Mouse (Mus musculus) intestine, embryonic 16.5 days (tissue): ENCODE measurements around the gene Kalrn. TPM values are rescaled to one million over a fixed set of nuclear protein-coding genes. Genes with fewer than 3 reads are reported as not detected.
A peak's percentile ranks its signal among the peaks of the same experiment; 100 is the strongest.

ENCODE experiments used
- ATAC-seq: fragments of 200-750 bp; cut with Nextera tagmentation; 2 replicates; pipeline ENCODE4 v1.8.0; 2017; ENCODE audit warnings: moderate TSS enrichment, moderate library complexity
- H3K27ac ChIP-seq: fragments of 300-500 bp; sonication (generic); 2 replicates; pipeline ENCODE4 v1.5.1; 2014; ENCODE audit warnings: mild to moderate bottlenecking, low read length
- H3K27me3 ChIP-seq: fragments of 300-500 bp; sonication (generic); replicated peaks from 2 replicates; pipeline ENCODE4 v1.6.1; 2014; ENCODE audit warnings: low read length, control low read depth, mixed read lengths; ENCODE audit not compliant: control insufficient read depth, insufficient read depth
- H3K36me3 ChIP-seq: fragments of 300-500 bp; sonication (generic); 2 replicates; pipeline ENCODE4 v1.6.1; 2014; ENCODE audit warnings: low read length, control low read depth; ENCODE audit not compliant: control insufficient read depth, insufficient read depth
- H3K4me1 ChIP-seq: fragments of 300-500 bp; sonication (generic); 2 replicates; pipeline ENCODE4 v1.6.1; 2014; ENCODE audit warnings: low read length, control low read depth, mixed read lengths; ENCODE audit not compliant: control insufficient read depth, insufficient read depth
- H3K4me2 ChIP-seq: fragments of 300-500 bp; sonication (generic); 2 replicates; pipeline ENCODE4 v1.6.1; 2014; ENCODE audit warnings: low read depth, low read length, control low read depth
- H3K4me3 ChIP-seq: fragments of 300-500 bp; sonication (generic); 2 replicates; pipeline ENCODE4 v1.5.1; 2014; ENCODE audit warnings: mild to moderate bottlenecking, low read length
- H3K9ac ChIP-seq: fragments of 300-500 bp; sonication (generic); 2 replicates; pipeline ENCODE4 v1.6.1; 2014; ENCODE audit warnings: low read depth, low read length
- H3K9me3 ChIP-seq: fragments of 300-500 bp; sonication (generic); 2 replicates; pipeline ENCODE4 v1.6.1; 2016; ENCODE audit warnings: low read length, control low read depth; ENCODE audit not compliant: control insufficient read depth
- WGBS: fragments of 180-500 bp; shearing (Covaris S2); extraction: QIAGEN DNeasy Blood & Tissue Kit; methylation state at CpG from one replicate; pipeline ENCODE4 v1.1.7; 2014; 5-methylcytosine and 5-hydroxymethylcytosine counted together
- polyA plus RNA-seq: library from polyadenylated mRNA; unstranded; fragments of >200 nt; fragmentation: Nextera tagmentation; extraction: Ambion mirVana; gene quantifications from 2 replicates; pipeline ENCODE4 v1.2.1, GENCODE M21; 2015

Kalrn gene
- polyA plus RNA-seq, 1 experiment from 2014 or later, result 11.1 TPM

- 31% methylated on average over 18 of the region's 18 CpGs for WGBS
- no peaks in the 10 kb centered on the region for H3K9me3 ChIP-seq
- peak overlapping the region; percentile 58 for H3K27ac ChIP-seq
- peaks cover 32% of the 10 kb centered on the region for H3K4me1 ChIP-seq
- no peaks in the 10 kb centered on the region for H3K27me3 ChIP-seq
- 0 out of 2 replicates have a peak, but pooled peaks cover 5% of the 10 kb centered on the region for H3K36me3 ChIP-seq
- H3K9ac ChIP-seq, result peak overlapping the region; percentile 34; the same call in 1 of the 2 replicates
- H3K4me3 ChIP-seq, result no peak overlapping the region
- peak; percentile 60 for ATAC-seq
- H3K4me2 ChIP-seq, result peak overlapping the region; percentile 28
Measured at GRCm38 (mm10) chr16:33922111-33923000, 651.0 kb downstream of the Kalrn start.

- H3K9me3 ChIP-seq, result no peaks in the 10 kb centered on the region
- H3K36me3 ChIP-seq, result 0 out of 2 replicates have a peak, but pooled peaks cover 5% of the 10 kb centered on the region
- no peak for ATAC-seq
- no peak overlapping the region for H3K4me3 ChIP-seq
- H3K4me2 ChIP-seq, result no peak overlapping the region
- H3K4me1 ChIP-seq, result peaks cover 40% of the 10 kb centered on the region
- 65% methylated on average over 5 of the region's 5 CpGs for WGBS
- peak overlapping the region; percentile 58 for H3K27ac ChIP-seq
- H3K9ac ChIP-seq, result no peak overlapping the region
- H3K27me3 ChIP-seq, result no peaks in the 10 kb centered on the region
Measured at GRCm38 (mm10) chr16:33921514-33921913, 651.8 kb downstream of the Kalrn start.

Other genes starting within 250 kb of the Kalrn start
- gene Ropn1, start 76.4 kb upstream of the Kalrn start, polyA plus RNA-seq, result not detected in 2 replicates
- gene Ccdc14, start 117.1 kb upstream of the Kalrn start, polyA plus RNA-seq, result 4.2 and 4.5 TPM in 2 replicates
- 393 and 397 TPM in 2 replicates for gene Mylk, start 171.7 kb upstream of the Kalrn start, polyA plus RNA-seq